Mouse (Mus musculus) embryonic facial prominence, embryonic 11.5 days (tissue): ENCODE measurements at regions not wholly inside any gene's neighbourhood (a gene's known extent, or its start where the extent isn't known, plus 50 kb on each side); places are given as distances from the start of the nearest gene placed in this dataset.

Experiments used
- ATAC-seq: fragments of 200-750 bp; cut with Nextera tagmentation; replicated peaks from 2 replicates; pipeline ENCODE4 v1.8.0; 2017; ENCODE audit warnings: low read depth; ENCODE audit not compliant: insufficient number of reproducible peaks, low FRiP score, low TSS enrichment
- DNase-seq: peaks from one replicate; pipeline ENCODE4 v3.0.0-alpha.2; 2015; ENCODE audit warnings: low spot score
- H3K27ac ChIP-seq: fragments of 300-500 bp; sonication (generic); replicated peaks from 2 replicates; pipeline ENCODE4 v1.5.1; 2014; ENCODE audit warnings: mild to moderate bottlenecking, low read depth, low read length, control low read depth
- H3K27me3 ChIP-seq: fragments of 300-500 bp; sonication (generic); 2 replicates; pipeline ENCODE4 v1.6.1; 2014; ENCODE audit warnings: mild to moderate bottlenecking, low read length, moderate library complexity, mixed read lengths; ENCODE audit not compliant: control insufficient read depth, insufficient read depth
- H3K36me3 ChIP-seq: fragments of 300-500 bp; sonication (generic); replicated peaks from 2 replicates; pipeline ENCODE4 v1.6.1; 2014; ENCODE audit warnings: low read depth, mild to moderate bottlenecking, low read length, moderate library complexity, mixed read lengths; ENCODE audit not compliant: control insufficient read depth, insufficient read depth
- H3K4me1 ChIP-seq: fragments of 300-500 bp; sonication (generic); 2 replicates; pipeline ENCODE4 v1.6.1; 2014; ENCODE audit warnings: low read length, mixed read lengths; ENCODE audit not compliant: control insufficient read depth, insufficient read depth
- H3K4me2 ChIP-seq: fragments of 300-500 bp; sonication (generic); 2 replicates; pipeline ENCODE4 v1.6.1; 2014; ENCODE audit warnings: low read depth, mild to moderate bottlenecking, control low read depth, low read length, moderate library complexity
- H3K4me3 ChIP-seq: fragments of 300-500 bp; sonication (generic); 2 replicates; pipeline ENCODE4 v1.5.1; 2014; ENCODE audit warnings: low read depth, low read length, control low read depth
- H3K9ac ChIP-seq: fragments of 300-500 bp; sonication (generic); replicated peaks from 2 replicates; pipeline ENCODE4 v1.6.1; 2014; ENCODE audit warnings: mild to moderate bottlenecking, control low read depth, low read length
- H3K9me3 ChIP-seq: fragments of 300-500 bp; sonication (generic); replicated peaks from 2 replicates; pipeline ENCODE4 v1.6.1; 2016; ENCODE audit warnings: mild to moderate bottlenecking, low read length, inconsistent platforms, mixed read lengths; ENCODE audit not compliant: control insufficient read depth
- WGBS: fragments of 180-500 bp; shearing (Covaris S2); extraction: QIAGEN DNeasy Blood & Tissue Kit; methylation state at CpG from one replicate; pipeline ENCODE4 v1.1.7; 2014; 5-methylcytosine and 5-hydroxymethylcytosine counted together

- 65% methylated on average over 7 of the region's 7 CpGs for WGBS
- no peak overlapping the region for H3K27ac ChIP-seq
- DNase-seq, result no peak
Measured at GRCm38 (mm10) chr9:116227738-116228137, 52.6 kb upstream of the Tgfbr2 start.

More at GRCm38 (mm10) chr9:116227738-116228137, 52.6 kb upstream of the Tgfbr2 start:
- no peaks in the 10 kb centered on the region for H3K4me1 ChIP-seq
- H3K36me3 ChIP-seq, result no peaks in the 10 kb centered on the region
- no peaks in the 10 kb centered on the region for H3K9me3 ChIP-seq
- H3K4me3 ChIP-seq, result no peak overlapping the region
- ATAC-seq, result no peak
- no peak overlapping the region for H3K9ac ChIP-seq
- H3K4me2 ChIP-seq, result no peak overlapping the region
- H3K27me3 ChIP-seq, result no peaks in the 10 kb centered on the region
